Mouse (Mus musculus) layer of hippocampus, adult 2 months (tissue): ENCODE results near the gene Eif5b. TPM values are rescaled to one million over a fixed set of nuclear protein-coding genes. Genes with fewer than 3 reads are reported as not detected.
"Not testable (repeated sequence)": the region's sequence is repeated elsewhere in the genome, so short reads cannot be mapped to it uniquely, and the experiment has no call there.

Source experiments
- DNase-seq, 2 experiments: peaks; one replicate each; pipeline ENCODE4 v3.0.0; 2022; ENCODE audit warnings: low spot score in 2 of 2
- H3K27ac ChIP-seq: fragments of 200-600 bp; 2 replicates; pipeline ENCODE4 v1.8.1; 2022
- H3K4me3 ChIP-seq: fragments of 200-600 bp; 2 replicates; pipeline ENCODE4 v1.8.1; 2022; ENCODE audit warnings: mild to moderate bottlenecking
- CTCF ChIP-seq: fragments of 200-600 bp; conservative IDR thresholded peaks from 2 replicates; pipeline ENCODE4 v1.8.1; 2022; ENCODE audit warnings: antibody characterized with exemption, mild to moderate bottlenecking, moderate library complexity
- long read RNA-seq, 2 experiments: library from polyadenylated mRNA; stranded (forward); transcript quantifications; one replicate each; pipeline ENCODE4 v2.0.0; 2021; ENCODE audit warnings: borderline mapping rate in 2 of 2
- total RNA-seq, 2 experiments: library from RNA; stranded (reverse); gene quantifications; 2 replicates each; pipeline ENCODE4 v1.2.3; 2021

Gene Eif5b
- 10 to 100 TPM; 37.7 to 38.5 TPM for total RNA-seq
- long read RNA-seq, experiment 1, full-length matches to known transcripts, result 13 of 31 reads
- long read RNA-seq, experiment 1, partial matches to known transcripts, result 15 of 31 reads
- long read RNA-seq, experiment 1, other reads (novel, unspliced or antisense), result 3 of 31 reads
- long read RNA-seq, experiment 2, full-length matches to known transcripts, result 26 of 44 reads
- long read RNA-seq, experiment 2, partial matches to known transcripts, result 11 of 44 reads
- long read RNA-seq, experiment 2, other reads (novel, unspliced or antisense), result 7 of 44 reads

- H3K4me3 ChIP-seq, result peak within 1 kb of the TSS; percentile 90
- peak within 1 kb of the TSS; percentile 100 for H3K27ac ChIP-seq
- peak; percentile 82 for TF ChIP-seq CTCF
- peak; percentile 95 to 96 for DNase-seq
Measured at GRCm38 (mm10) chr1:37997867-37998266, at the start of gene Eif5b, which contains the start of gene Txndc9. Gene Eif5b (plus strand): TSS chr1:37998010. Gene Txndc9 (minus strand): TSS chr1:37997893.

DNA sequence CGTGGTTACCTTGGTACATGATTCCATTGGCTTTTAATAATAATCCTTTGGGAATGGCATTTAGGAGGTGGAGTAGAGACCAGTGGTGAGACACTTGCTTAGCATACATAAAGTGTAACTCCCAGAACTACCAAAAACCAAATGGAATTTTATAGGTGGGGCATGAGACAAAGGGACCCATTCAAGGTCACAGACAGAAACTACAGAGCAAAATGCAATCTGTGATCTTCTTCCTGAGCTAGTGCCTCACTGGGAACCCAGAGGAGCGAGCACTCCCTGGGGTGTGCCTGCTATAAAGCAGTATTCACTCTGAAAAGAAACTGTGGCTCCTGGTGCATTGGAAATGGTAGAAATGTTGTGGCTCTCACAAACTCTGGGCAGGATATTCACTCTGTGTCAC is 48.9 kb upstream of the Eif5b start:
- Histone ChIP-seq H3K4me3 (no peak overlapping the region), H3K27ac (no peak overlapping the region)
- DNase-seq, result no peak
- no peak for TF ChIP-seq CTCF

- no peak for DNase-seq
- Histone ChIP-seq H3K4me3 (no peak overlapping the region), H3K27ac (no peak overlapping the region)
- TF ChIP-seq CTCF, result no peak
Measured at GRCm38 (mm10) chr1:37954786-37955185, 43.0 kb upstream of the Eif5b start.

GRCm38 (mm10) chr1:37955251-37955650 is 42.6 kb upstream of the Eif5b start:
- TF ChIP-seq CTCF, result no peak
- no peak for DNase-seq
- Histone ChIP-seq H3K27ac (no peak overlapping the region), H3K4me3 (no peak overlapping the region)

DNA sequence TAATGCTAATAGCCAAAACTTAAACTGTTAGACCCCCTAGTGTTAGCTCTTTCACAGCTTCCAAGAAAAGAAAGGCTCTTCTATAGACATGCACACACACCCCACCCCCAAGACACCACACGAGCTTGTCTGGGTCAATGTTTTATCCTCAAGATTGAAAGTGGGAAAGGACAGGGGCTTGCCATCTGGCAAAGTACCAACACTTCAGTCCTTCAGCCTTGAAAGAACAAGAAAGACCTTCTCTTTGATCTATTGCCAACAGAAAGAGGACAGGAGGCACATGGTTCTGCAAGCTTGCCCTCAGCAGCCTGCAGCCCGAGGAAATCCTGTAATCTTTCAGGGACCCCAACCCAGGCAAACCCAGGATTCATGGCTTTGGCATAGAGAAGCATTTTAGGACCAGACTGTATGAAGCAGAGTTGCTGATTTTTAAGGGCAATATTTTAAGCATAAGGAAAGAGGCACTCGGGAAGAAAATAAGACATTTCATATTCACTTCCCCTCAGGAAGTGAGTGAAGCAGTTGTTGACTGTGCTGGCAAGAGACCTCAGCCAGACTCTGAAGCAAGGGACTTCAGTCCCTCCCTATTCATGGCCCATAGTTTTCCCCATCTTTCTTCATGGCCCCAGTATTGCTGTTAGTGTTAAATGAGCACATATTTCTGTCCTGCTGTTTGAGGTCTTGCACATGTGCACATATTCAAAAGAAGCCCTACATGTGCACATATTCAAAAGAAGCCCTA is 40.9 kb upstream of the Eif5b start:
- no peak for DNase-seq
- Histone ChIP-seq H3K4me3 (no peak overlapping the region), H3K27ac (no peak overlapping the region)
- no peak for TF ChIP-seq CTCF

DNA sequence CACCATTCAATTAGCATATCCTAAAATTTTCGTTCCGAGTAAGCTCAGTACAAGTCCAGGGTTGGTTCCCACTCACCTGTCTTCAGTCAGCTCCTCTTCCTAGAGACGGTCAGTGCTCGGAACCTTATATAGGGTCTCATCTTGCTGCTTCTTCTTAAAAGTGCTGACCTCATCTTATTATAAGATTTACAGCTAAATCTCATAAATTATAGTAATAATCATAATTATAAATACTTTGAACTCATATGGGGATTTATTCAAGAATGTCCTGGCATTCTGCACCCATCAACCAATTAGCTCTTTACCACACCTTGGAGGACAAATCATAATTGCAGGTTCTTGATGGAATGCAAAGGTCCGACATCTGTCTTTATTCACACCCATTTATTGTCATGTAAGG is 40.2 kb upstream of the Eif5b start, which contains the start of gene Lyg1:
Gene Lyg1 (minus strand): TSS at position 101 of the 400 bp plus-strand sequence.
- no peak for TF ChIP-seq CTCF
- no peak for DNase-seq
- Histone ChIP-seq H3K4me3 (no peak within 1 kb of the TSS), H3K27ac (no peak within 1 kb of the TSS)

DNA sequence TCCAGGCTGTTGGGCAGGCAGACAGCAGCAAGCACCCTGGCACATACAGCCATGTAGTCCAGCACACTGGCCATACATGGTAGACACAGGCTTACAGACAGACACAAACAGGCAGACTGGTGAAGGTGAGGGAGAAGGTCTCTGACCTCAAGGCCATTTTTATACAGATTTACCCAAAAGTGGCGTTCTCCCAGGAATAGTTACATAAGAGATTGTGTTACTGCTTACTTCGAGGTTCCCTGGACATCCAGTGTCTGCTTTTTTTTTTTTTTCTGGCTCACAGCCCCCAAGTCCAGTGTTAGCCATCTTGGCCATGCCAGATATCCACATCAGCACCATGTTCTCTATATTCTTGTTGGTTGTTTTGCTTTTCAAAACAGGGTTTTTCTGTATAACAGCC is 39.3 kb upstream of the Eif5b start:
- DNase-seq, result no peak
- Histone ChIP-seq H3K27ac (no peak overlapping the region), H3K4me3 (no peak overlapping the region)
- TF ChIP-seq CTCF, result no peak

GRCm38 (mm10) chr1:37959486-37959885 is 38.3 kb upstream of the Eif5b start:
- peak; percentile 11 to 13 for DNase-seq
- no peak overlapping the region for H3K4me3 ChIP-seq
- H3K27ac ChIP-seq, result no peak overlapping the region
- TF ChIP-seq CTCF, result no peak

DNA sequence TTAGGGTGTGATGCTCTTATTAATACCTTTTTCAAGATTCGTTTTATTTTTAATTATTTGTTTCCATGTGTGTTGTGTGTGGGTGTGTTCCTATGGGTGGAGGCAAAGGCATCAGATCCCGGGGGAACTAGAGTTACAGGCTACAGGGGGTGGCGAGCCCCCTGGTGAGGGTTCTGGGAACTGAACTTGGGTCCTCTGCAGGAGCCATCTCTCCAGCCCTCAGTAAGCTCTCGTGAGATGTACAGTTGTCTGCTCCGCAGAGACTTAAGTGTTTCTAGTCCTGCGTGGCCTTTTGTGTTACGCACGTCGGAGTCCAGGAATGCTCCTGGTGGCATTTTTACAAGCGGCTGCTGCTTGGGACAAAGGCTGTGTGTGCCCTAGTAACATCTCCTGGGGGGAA is 32.2 kb upstream of the Eif5b start:
- Histone ChIP-seq H3K27ac (no peak overlapping the region), H3K4me3 (no peak overlapping the region)
- no peak for DNase-seq
- peak; percentile 33; the same call in 1 of the 2 replicates for TF ChIP-seq CTCF

DNA sequence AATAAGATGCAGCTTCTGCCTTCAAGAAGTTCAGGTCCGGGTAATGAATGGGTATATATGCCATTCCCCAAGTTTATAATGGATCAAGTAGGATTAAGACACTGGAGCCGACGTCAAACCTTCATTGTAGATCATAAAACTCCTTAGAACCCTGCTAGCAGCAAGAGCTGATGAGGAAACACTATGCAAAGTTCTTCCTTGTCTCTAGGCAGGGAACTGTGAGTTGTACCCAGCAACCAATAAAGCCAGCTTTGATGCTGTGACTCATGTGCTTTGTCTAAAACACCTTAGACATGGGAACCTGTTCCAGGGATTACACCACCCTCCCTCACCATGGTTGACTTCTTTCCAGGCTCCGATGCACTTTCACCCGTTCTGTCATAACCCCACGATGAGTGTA is 29.1 kb upstream of the Eif5b start:
- no peak for DNase-seq
- H3K4me3 ChIP-seq, result no peak overlapping the region
- no peak for TF ChIP-seq CTCF
- no peak overlapping the region for H3K27ac ChIP-seq

- Histone ChIP-seq H3K4me3 (no peak overlapping the region), H3K27ac (no peak overlapping the region)
- DNase-seq, result no peak
- no peak for TF ChIP-seq CTCF
Measured at GRCm38 (mm10) chr1:37971520-37971919, 26.3 kb upstream of the Eif5b start.

DNA sequence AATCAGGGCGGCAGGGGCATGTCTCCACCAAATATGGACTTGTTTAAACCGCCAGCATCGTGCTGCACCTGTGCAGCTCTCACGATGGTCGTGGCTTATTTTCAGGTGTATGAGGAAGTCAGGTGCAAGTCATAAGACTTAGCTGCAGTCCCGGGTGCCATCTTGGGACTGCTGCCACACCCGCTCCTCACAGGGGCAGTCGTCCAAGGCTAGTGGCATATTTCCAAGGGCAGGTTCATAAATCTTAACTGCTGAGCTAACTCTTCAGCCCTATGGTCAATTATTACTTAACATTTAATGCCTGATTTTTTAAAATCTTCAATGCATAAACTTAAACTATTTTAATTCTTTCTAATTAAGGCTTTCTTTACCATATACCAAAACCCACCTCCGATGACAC is 21.1 kb upstream of the Eif5b start:
- not testable (repeated sequence) for H3K27ac ChIP-seq, H3K4me3 ChIP-seq, DNase-seq

DNA sequence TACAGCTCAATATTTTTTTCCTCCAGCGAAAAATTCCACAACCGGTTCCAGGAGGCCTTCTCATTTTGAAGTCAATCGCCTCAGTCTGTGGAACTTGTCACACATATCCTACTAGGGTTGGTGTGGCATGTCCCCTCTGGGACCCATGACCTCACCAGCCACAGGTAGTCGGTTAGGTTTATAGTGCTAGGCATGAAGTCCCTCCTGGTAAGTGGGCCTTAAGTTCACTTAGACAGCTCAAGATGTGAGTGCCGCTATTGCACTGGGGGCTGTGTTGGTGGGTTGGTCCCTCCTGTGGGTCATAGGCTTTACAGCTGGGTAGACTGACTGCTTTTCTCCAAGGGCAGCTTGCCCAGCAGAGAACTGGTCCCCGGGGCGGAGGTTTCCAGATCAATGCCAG is 20.5 kb upstream of the Eif5b start:
- H3K4me3 ChIP-seq, result no peak overlapping the region
- TF ChIP-seq CTCF, result no peak
- H3K27ac ChIP-seq, result no peak overlapping the region
- no peak for DNase-seq

GRCm38 (mm10) chr1:37984326-37984725 is 13.5 kb upstream of the Eif5b start:
- Histone ChIP-seq H3K27ac (no peak overlapping the region), H3K4me3 (no peak overlapping the region)
- no peak for TF ChIP-seq CTCF
- DNase-seq, result no peak
